Mouse (Mus musculus): ENCODE results near the gene Anp32e.
"Not testable (repeated sequence)": the region's sequence is repeated elsewhere in the genome, so short reads cannot be mapped to it uniquely, and the experiment has no call there.

DNA sequence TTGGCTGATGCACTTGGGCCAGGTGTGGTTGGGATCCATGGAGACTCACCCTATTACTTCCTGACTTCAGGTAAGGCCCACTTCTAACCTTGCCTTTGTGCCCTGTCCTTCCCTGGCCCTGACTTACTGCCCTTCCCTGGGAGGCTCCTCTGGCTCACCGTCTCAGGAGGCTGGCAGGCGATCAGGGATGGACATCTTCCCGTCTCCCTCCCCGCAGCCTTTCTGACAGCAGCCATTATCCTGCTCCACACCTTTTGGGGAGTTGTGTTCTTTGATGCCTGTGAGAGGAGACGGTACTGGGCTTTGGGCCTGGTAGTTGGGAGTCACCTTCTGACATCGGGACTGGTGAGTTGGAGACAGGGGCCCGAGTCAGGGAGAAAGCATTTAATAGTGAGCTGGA, 33.5 kb upstream of the Anp32e start:
- not testable (repeated sequence) for TF ChIP-seq POLR2A (IDR thresholded peaks at IDR 0.05; ENCODE audit: low read depth, low read length); CTCF (IDR thresholded peaks at IDR 0.05; ENCODE audit: borderline replicate concordance, insufficient read depth, low read length)
